Mouse (Mus musculus) retina, postnatal 7 days (tissue): ENCODE data around the gene Kcnk15.

Source experiments
- DNase-seq: peaks from one replicate; pipeline ENCODE4 v3.0.0-alpha.2; 2012; ENCODE audit warnings: low read depth, low spot score

Kcnk15 gene

DNA sequence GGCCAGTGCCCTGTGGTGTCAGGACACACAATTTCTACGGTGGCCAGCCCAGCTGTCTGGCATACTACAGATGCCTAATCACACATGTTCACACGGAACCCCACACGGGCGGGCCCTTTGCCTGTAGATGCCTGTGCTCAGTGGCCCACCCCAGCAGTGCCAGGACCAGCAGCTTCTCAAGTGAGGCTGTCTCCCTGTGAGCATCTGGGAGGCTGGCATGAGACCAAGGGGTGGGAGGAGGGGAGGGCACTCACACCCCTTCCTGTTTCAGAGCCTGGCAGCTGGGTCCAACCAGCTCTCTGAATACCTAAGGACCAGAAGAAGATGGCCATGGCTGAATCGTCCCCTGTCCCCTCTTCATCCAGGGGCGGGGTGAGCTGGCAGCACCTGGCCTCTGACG lies 22.0 kb downstream of the Kcnk15 start:
- DNase-seq: no peak

DNA sequence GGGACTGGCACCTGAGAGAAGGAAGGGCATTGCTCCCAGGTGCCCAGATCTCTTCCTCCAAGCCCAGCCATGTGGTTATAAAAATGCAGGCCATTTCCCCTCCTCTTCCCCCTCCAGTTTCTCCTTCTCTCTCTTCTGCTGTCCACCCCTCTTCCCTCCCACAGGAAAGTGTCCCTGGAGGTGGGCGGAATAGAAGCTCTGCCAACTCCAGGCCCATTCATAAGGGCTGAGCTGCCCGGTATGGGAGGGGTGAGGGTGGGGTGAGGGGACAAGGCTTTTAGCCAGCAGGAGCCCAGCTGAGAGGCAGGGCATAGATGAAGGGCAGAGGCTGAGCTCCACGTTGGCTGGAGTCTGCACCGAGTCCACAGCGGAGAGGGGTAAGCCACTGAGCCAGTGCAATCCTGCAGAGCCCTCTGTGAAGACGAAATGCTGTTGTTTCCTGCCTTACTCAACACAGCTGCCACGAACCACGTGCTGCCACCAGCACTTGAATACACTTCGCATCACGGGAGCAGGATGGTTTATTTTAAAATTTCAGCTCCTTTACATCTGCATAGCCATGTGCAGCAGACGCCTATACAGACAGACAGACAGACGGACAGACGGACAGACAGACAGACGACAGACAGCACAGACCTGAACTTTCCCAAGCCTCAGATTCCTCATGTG lies 23.5 kb downstream of the Kcnk15 start:
- no peak for DNase-seq

GRCm38 (mm10) chr2:163880891-163881290 lies 27.4 kb downstream of the Kcnk15 start:
- no peak for DNase-seq

GRCm38 (mm10) chr2:163882859-163883652 lies 29.6 kb downstream of the Kcnk15 start:
- no peak for DNase-seq

- no peak for DNase-seq
Observed at GRCm38 (mm10) chr2:163889411-163889810, 36.0 kb downstream of the Kcnk15 start.

DNA sequence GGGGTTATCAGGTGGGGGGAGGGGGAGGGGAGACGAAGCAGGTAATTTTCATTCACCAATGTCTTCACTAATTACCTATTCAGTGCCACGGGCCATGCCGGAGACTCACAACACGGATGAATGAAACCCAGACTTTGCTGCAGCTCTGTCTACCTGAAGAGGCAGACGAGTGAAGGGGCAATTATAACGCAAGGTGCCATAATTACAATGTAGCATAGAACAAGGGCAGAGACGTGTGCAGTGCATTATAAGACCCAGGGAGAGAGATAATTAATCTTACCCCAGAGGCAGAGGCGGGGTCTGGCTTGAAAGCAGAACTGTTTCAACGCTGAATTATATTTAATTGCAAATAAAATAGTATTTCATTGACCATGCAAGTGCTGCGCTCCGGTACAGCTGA lies 37.1 kb downstream of the Kcnk15 start:
- no peak for DNase-seq

DNA sequence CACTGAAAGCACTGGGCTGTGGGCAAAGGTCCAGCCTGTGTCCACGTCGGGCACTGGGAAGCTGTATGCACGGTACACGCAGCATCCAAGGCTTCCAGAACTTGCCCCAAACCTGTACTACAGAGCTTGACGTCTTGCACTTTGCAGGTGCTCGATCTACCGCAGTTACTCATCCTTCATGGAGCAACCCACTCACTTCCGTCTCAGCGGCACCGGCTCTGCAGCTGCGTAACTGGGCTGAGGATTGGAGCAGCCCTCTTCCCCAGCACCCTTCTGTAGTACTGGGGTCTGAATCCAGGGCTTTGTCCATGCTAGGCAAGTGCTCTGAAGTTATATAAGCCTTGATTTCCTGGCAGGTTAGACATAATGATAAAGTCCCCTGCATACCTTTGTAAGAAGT lies 37.8 kb downstream of the Kcnk15 start:
- no peak for DNase-seq

- no peak for DNase-seq
Observed at GRCm38 (mm10) chr2:163893446-163894370, 40.3 kb downstream of the Kcnk15 start.

GRCm38 (mm10) chr2:163895156-163895555 lies 41.7 kb downstream of the Kcnk15 start:
- no peak for DNase-seq

DNA sequence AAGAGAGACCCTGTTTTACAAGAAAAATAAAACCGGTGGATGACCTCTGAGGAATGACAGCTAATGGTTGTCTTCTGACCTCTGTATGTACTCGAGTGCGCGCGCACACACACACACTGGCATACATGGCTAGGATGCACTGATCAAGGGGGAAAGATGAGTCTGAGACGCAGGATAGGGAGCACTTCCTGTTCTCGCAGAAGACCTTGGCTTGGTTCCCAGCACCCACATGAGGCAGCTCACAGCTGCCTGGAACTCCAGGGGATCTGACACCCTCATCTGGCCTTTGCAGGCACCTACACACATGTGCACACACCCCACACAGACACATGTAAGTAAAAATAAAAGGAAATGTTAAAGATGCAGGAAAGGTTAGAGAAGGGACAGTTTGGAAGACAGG lies 43.6 kb downstream of the Kcnk15 start:
- no peak for DNase-seq

- no peak for DNase-seq
Observed at GRCm38 (mm10) chr2:163897988-163898535, 44.6 kb downstream of the Kcnk15 start.

DNA sequence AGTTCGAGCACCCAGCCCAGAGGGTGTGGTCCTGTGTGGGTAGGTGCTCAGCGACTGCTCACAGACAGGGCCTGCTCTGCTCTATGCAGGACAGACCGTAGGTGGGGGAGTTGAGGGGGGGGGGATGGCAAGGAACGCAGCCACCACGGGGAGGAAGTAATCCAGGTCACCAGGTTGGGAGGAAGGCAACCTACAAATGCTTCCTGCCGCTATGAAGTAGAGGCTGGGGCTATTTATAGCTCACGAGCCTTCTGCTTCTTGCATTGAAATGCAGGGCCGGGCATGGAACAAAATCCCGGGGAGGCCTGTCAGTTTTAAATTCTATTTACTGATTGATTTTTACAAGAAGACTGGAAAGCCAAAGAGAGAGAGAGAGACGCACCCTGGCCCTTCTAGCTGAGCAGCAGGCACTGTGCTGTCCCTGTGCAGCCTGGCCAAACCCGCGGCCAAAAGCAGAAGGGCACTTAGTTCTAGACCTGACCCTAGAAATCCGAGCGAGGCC lies 46.5 kb downstream of the Kcnk15 start:
- no peak for DNase-seq

- no peak for DNase-seq
Observed at GRCm38 (mm10) chr2:163901043-163901442, 47.6 kb downstream of the Kcnk15 start.

DNA sequence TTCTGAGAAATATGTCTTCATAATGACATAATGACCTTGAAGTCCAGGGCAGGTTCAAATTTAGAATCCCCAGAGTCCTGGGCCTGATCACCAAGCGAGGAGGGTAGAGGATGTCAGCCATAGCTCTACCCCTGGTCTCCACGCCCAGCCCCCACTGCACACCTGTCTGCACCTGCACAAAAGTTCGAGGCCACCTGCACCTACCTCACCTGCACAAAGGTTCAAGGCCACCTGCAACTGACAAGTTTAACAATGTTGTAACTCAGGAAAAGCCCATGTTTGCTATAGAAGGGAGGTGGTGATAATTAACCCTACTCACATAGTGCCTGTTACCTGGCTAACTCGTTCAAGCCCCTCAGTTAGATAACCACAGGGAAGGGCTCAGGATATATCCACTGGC lies 49.0 kb downstream of the Kcnk15 start:
- DNase-seq: no peak

DNA sequence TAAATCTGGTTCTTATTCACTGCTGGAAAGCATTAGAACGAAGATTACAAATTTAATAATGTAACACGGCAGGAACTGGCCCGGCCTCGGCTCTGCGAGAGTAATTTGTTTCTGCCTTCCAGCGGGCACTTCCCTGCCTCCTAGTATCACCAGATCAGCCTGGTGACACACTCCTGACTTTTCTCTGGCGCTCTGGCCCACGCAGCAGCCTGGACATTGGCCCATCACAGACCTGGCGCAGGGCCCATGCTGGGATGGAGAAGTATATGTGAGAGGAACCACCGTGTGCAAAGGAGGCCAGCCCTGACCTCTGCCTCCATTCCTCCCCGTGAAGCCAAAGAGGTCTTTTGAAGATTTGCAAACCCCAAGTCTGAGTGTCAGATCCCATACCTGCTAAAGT lies 50.0 kb downstream of the Kcnk15 start:
- DNase-seq: no peak

GRCm38 (mm10) chr2:163904323-163904722 lies 50.9 kb downstream of the Kcnk15 start:
- no peak for DNase-seq

- no peak for DNase-seq
Observed at GRCm38 (mm10) chr2:163907131-163907530, 53.7 kb downstream of the Kcnk15 start.
